Mouse (Mus musculus) olfactory bulb, adult 2 months (tissue): ENCODE measurements around the gene Intu. TPM values are rescaled to one million over a fixed set of nuclear protein-coding genes. Genes with fewer than 3 reads are reported as not detected.

Experiments used
- H3K27ac ChIP-seq: fragments of 200-500 bp; 2 replicates; pipeline ENCODE4 v1.5.1; 2012; ENCODE audit warnings: low read depth, low read length; ENCODE audit not compliant: insufficient read depth
- H3K4me1 ChIP-seq: fragments of 200-500 bp; 2 replicates; pipeline ENCODE4 v1.6.1; 2012; ENCODE audit warnings: low read length; ENCODE audit not compliant: control insufficient read depth, insufficient read depth
- H3K4me3 ChIP-seq: fragments of 200-500 bp; 2 replicates; pipeline ENCODE4 v1.5.1; 2012; ENCODE audit warnings: mild to moderate bottlenecking, low read depth, low read length, moderate library complexity; ENCODE audit not compliant: insufficient read depth
- CTCF ChIP-seq: fragments of 200-500 bp; IDR thresholded peaks from 2 replicates; pipeline ENCODE4 v1.5.1; 2012; ENCODE audit warnings: low read depth, mild to moderate bottlenecking, low read length, moderate library complexity; ENCODE audit not compliant: insufficient read depth
- POLR2A ChIP-seq: fragments of 200-500 bp; IDR thresholded peaks from 2 replicates; pipeline ENCODE4 v1.6.1; 2012; ENCODE audit warnings: mild to moderate bottlenecking, low read depth, low read length, moderate library complexity; ENCODE audit not compliant: insufficient read depth
- WGBS: fragments of 180-500 bp; shearing (Covaris S2); methylation state at CpG from one replicate; pipeline ENCODE4 v1.1.7; 2018; 5-methylcytosine and 5-hydroxymethylcytosine counted together
- polyA plus RNA-seq: library from polyadenylated mRNA; stranded (reverse); fragments of >200 nt; gene quantifications from 2 replicates; pipeline ENCODE4 v1.2.4, GENCODE M21; 2012; ENCODE audit warnings: low replicate concordance; ENCODE audit not compliant: missing spikeins, insufficient read depth, insufficient read length

Intu gene
- polyA plus RNA-seq, 1 experiment, result not detected

GRCm38 (mm10) chr3:40508927-40509576 is 22.0 kb upstream of the Intu start:
- no peak for TF ChIP-seq CTCF
- no peak for TF ChIP-seq POLR2A
- no peak overlapping the region for H3K4me3 ChIP-seq
- H3K4me1 ChIP-seq, result no peaks in the 10 kb centered on the region
- H3K27ac ChIP-seq, result no peak overlapping the region
- WGBS, result 91% methylated on average over 6 of the region's 6 CpGs

DNA sequence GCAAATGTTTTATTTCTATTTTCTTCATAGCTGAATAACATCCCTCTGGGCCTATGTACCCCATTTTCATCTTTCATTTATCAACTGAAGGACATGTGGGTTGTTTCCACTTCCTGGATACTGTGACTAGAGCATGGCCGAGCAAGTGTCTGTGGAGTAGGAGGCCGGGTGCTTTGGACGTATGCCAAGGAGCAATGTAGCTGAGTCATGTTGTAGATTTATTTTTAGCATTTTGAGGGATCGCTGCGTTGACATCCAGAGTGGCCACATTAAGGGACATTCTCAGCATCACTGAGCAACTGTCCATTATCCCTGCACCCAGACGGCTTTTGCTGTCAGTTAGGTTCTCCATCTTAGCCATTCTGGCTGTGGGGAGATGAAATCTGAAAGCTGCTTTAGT is 20.5 kb upstream of the Intu start:
- H3K4me1 ChIP-seq, result no peaks in the 10 kb centered on the region
- 40% methylated on average over 6 of the region's 6 CpGs for WGBS
- TF ChIP-seq POLR2A, result no peak
- TF ChIP-seq CTCF, result no peak
- H3K4me3 ChIP-seq, result no peak overlapping the region
- no peak overlapping the region for H3K27ac ChIP-seq

DNA sequence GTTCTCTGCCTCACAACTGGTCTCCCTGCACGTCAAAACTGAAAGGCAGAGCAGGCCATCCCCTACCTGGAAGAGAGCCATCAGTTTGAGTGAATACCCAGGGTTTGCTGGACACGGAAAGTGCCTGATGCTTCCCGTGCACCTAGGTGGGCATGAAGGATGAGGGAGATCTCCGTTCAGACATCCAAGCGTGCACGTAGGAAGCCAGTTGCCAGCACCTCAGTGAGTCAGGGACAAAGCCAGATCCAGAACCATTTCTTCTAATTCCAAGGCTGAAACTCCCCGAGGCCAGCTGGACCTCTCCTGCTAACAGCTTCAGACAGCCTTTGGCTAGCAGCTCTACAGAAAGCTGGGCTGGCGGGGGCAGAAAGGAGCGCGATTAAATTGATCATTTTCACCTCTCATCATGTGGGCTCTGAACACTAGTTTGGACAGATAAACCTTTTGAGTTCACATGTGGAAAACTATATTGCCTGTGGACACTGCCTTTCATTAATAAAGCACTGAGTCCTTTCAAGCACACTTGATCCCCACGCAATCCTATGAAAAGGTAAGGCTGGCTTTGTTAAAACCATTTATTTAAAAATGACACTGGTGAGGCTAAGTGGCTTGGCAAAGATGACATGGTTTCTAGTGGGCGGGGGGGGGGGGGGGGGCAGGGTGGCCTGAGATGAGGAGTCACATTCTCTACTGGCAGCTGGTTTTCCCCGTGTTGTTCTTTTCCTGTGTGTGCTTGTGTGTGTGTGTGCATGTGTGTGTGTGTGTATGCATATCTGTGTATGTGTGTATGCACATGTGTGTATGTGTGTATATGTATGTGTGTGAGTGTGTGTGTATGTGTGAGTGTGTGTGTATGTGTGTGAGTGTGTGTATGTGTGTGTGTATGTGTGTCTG is 17.9 kb upstream of the Intu start:
- Histone ChIP-seq H3K27ac (no peak overlapping the region), H3K4me3 (no peak overlapping the region), H3K4me1 (no peaks in the 10 kb centered on the region)
- 79% methylated on average over 13 of the region's 13 CpGs for WGBS
- TF ChIP-seq CTCF (no peak), POLR2A (no peak)

DNA sequence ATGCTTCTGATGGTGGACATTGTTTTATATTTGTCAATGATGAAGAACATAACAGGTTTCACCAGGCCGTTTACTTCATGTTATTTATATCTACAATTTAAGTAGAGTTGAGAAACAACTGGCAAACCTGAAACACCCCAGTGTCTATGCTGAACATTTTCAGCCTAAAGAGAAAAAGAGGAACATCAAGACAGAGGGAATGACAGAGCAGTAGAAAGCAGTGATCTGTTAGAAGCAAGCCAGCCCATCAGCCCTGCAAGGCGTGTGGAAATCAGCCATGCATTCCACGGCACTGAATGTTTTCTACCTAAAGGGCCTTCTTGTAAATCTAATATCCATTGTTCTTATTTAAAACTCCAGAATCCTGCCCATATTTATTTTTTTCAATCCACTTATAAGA is 12.8 kb upstream of the Intu start:
- no peaks in the 10 kb centered on the region for H3K4me1 ChIP-seq
- WGBS, result 84% methylated on average over 3 of the region's 3 CpGs
- no peak overlapping the region for H3K27ac ChIP-seq
- no peak for TF ChIP-seq CTCF
- TF ChIP-seq POLR2A, result no peak
- no peak overlapping the region for H3K4me3 ChIP-seq

GRCm38 (mm10) chr3:40519555-40519954 is 11.5 kb upstream of the Intu start:
- no peak overlapping the region for H3K4me3 ChIP-seq
- H3K4me1 ChIP-seq, result no peaks in the 10 kb centered on the region
- H3K27ac ChIP-seq, result no peak overlapping the region
- 87% methylated on average over 3 of the region's 3 CpGs for WGBS
- TF ChIP-seq POLR2A (no peak), CTCF (no peak)

- no peak for TF ChIP-seq POLR2A
- TF ChIP-seq CTCF, result no peak
- Histone ChIP-seq H3K4me1 (no peaks in the 10 kb centered on the region), H3K27ac (no peak overlapping the region), H3K4me3 (no peak overlapping the region)
- WGBS, result 96% methylated on average over 3 of the region's 3 CpGs
Observed at GRCm38 (mm10) chr3:40520567-40520966, 10.5 kb upstream of the Intu start.

DNA sequence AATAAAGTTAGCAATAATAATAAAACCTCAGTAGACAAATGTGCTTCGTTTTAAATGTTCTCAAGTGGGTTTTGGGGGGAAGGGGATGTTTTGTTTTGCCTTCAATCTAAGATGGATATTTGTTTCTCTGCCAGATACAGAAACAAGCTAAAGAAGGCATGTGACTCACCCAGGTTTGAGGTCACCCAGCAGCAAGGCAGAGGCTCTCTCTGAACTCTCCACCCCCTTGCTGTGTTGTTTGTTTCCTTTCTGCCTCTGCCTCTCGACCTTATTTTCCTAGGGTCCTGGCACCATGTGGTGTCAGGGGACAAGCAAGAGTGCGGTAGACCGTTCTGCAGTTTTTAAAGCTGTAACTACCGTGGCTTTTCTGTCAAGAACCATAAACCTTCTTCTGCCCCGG is 8.6 kb upstream of the Intu start:
- no peak overlapping the region for H3K27ac ChIP-seq

GRCm38 (mm10) chr3:40522846-40523245 is 8.2 kb upstream of the Intu start:
- Histone ChIP-seq H3K4me3 (no peak overlapping the region), H3K4me1 (no peaks in the 10 kb centered on the region), H3K27ac (no peak overlapping the region)
- WGBS, result 64% methylated on average over 14 of the region's 14 CpGs
- no peak for TF ChIP-seq CTCF
- no peak for TF ChIP-seq POLR2A

More for the DNA sequence above, 8.6 kb upstream of the Intu start:
- Histone ChIP-seq H3K4me3 (no peak overlapping the region), H3K4me1 (no peaks in the 10 kb centered on the region)
- WGBS, result 38% methylated on average over 6 of the region's 6 CpGs
- no peak for TF ChIP-seq POLR2A
- TF ChIP-seq CTCF, result no peak

GRCm38 (mm10) chr3:40523371-40523783 is 7.7 kb upstream of the Intu start:
- no peak for TF ChIP-seq POLR2A
- TF ChIP-seq CTCF, result 0 out of 2 replicates have a peak, but pooled peaks have one; percentile 6
- H3K4me3 ChIP-seq, result no peak overlapping the region
- no peak overlapping the region for H3K27ac ChIP-seq
- no peaks in the 10 kb centered on the region for H3K4me1 ChIP-seq
- WGBS, result 10% methylated on average over 7 of the region's 7 CpGs
